Mouse (Mus musculus) layer of hippocampus, postnatal 10 days (tissue): ENCODE results near the gene Smdt1. TPM values are rescaled to one million over a fixed set of nuclear protein-coding genes. Genes with fewer than 3 reads are reported as not detected.

Experiments
- microRNA-seq, 2 experiments: library from miRNA; unstranded; fragments of <30 nt; microRNA quantifications; one replicate each; pipeline ENCODE4 v1.2.0; 2021
- total RNA-seq, 2 experiments: library from RNA; stranded (reverse); gene quantifications; 2 replicates each; pipeline ENCODE4 v1.2.3; 2021

Gene Smdt1
- total RNA-seq, 2 experiments from 2014 or later = 158 to 179 TPM

Small RNAs within 50 kb of the gene (microRNA-seq; reads per million reads assigned to microRNA genes)
- gene Mir7684 = 0 reads per million in 2 experiments

Other genes starting within 250 kb of the Smdt1 start
- gene Ccdc134, start 211.0 kb upstream of the Smdt1 start, total RNA-seq = 10 to 100 TPM; 10.7 to 13.5 TPM
- gene Srebf2, start 191.8 kb upstream of the Smdt1 start, total RNA-seq = 100 to 1,000 TPM; 191 to 198 TPM
- gene Shisa8, start 126.1 kb upstream of the Smdt1 start, total RNA-seq = 1 to 10 TPM; 2.0 to 3.1 TPM
- gene Tnfrsf13c, start 114.6 kb upstream of the Smdt1 start, total RNA-seq = 1 to 10 TPM in 1 of 2 experiments, under 1 TPM in 1; 0.69 to 1.0 TPM
- gene Cenpm, start 94.2 kb upstream of the Smdt1 start, total RNA-seq = 1 to 10 TPM; 6.5 to 9.0 TPM
- 10 to 100 TPM; 79.9 to 88.8 TPM for gene 1500009C09Rik, start 86.6 kb upstream of the Smdt1 start, total RNA-seq
- 100 to 1,000 TPM; 617 to 640 TPM for gene Sept3, start 64.1 kb upstream of the Smdt1 start, total RNA-seq
- under 1 TPM in 1 of 2 experiments, not detected in 1; 0.25 TPM for gene Wbp2nl, start 40.0 kb upstream of the Smdt1 start, total RNA-seq
- 10 to 100 TPM; 36.9 to 43.3 TPM for gene Naga, start within 50 bp of the Smdt1 start, total RNA-seq
- gene Pheta2, start within 50 bp of the Smdt1 start, total RNA-seq = 1 to 10 TPM in 1 of 2 experiments, under 1 TPM in 1; 0.80 to 1.1 TPM
- gene Ndufa6, start 15.4 kb downstream of the Smdt1 start, total RNA-seq = 100 to 1,000 TPM; 201 to 212 TPM
- 10 to 100 TPM; 18.8 to 19.5 TPM for gene Cyp2d22, start 41.3 kb downstream of the Smdt1 start, total RNA-seq
- gene Cyp2d11, start 55.1 kb downstream of the Smdt1 start, total RNA-seq = not detected
- under 1 TPM in 1 of 2 experiments, not detected in 1; 0.40 TPM for gene Cyp2d10, start 68.2 kb downstream of the Smdt1 start, total RNA-seq
- gene Cyp2d9, start 94.5 kb downstream of the Smdt1 start, total RNA-seq = not detected
- not detected for gene Cyp2d12, start 216.1 kb downstream of the Smdt1 start, total RNA-seq